Mouse (Mus musculus) embryo, embryonic 11 days (tissue): ENCODE measurements around the gene Slc39a11.

Experiments
- DNase-seq: peaks from one replicate; pipeline ENCODE4 v3.0.0-alpha.2; 2015

Gene Slc39a11

GRCm38 (mm10) chr11:113538406-113538917 lies 111.4 kb downstream of the Slc39a11 start:
- DNase-seq, result no peak

GRCm38 (mm10) chr11:113537715-113538114 lies 112.2 kb downstream of the Slc39a11 start:
- DNase-seq, result no peak

- DNase-seq, result no peak
These were observed 112.7 kb downstream of the Slc39a11 start for GRCm38 (mm10) chr11:113537199-113537586.

- DNase-seq, result no peak
These were observed 113.3 kb downstream of the Slc39a11 start for GRCm38 (mm10) chr11:113536308-113537198.

GRCm38 (mm10) chr11:113534341-113534740 lies 115.5 kb downstream of the Slc39a11 start:
- no peak for DNase-seq

GRCm38 (mm10) chr11:113533931-113534330 lies 115.9 kb downstream of the Slc39a11 start:
- DNase-seq, result no peak

- DNase-seq, result no peak
These were observed 121.5 kb downstream of the Slc39a11 start for GRCm38 (mm10) chr11:113528391-113528790.

GRCm38 (mm10) chr11:113525731-113526130 lies 124.1 kb downstream of the Slc39a11 start:
- no peak for DNase-seq

GRCm38 (mm10) chr11:113522726-113523125 lies 127.2 kb downstream of the Slc39a11 start:
- no peak for DNase-seq

- no peak for DNase-seq
These were observed 128.2 kb downstream of the Slc39a11 start for GRCm38 (mm10) chr11:113521469-113522190.

- no peak for DNase-seq
These were observed 128.9 kb downstream of the Slc39a11 start for GRCm38 (mm10) chr11:113520851-113521461.

GRCm38 (mm10) chr11:113520373-113520772 lies 129.5 kb downstream of the Slc39a11 start:
- no peak for DNase-seq

GRCm38 (mm10) chr11:113519973-113520372 lies 129.9 kb downstream of the Slc39a11 start:
- DNase-seq, result no peak

- no peak for DNase-seq
These were observed 131.7 kb downstream of the Slc39a11 start for GRCm38 (mm10) chr11:113518176-113518575.

- no peak for DNase-seq
These were observed 133.7 kb downstream of the Slc39a11 start for GRCm38 (mm10) chr11:113516156-113516555.

GRCm38 (mm10) chr11:113512976-113513375 lies 136.9 kb downstream of the Slc39a11 start:
- no peak for DNase-seq

- DNase-seq, result no peak
These were observed 137.7 kb downstream of the Slc39a11 start for GRCm38 (mm10) chr11:113512150-113512549.

- DNase-seq, result no peak
These were observed 138.8 kb downstream of the Slc39a11 start for GRCm38 (mm10) chr11:113510969-113511625.

GRCm38 (mm10) chr11:113510249-113510648 lies 139.6 kb downstream of the Slc39a11 start:
- no peak for DNase-seq

- no peak for DNase-seq
These were observed 142.0 kb downstream of the Slc39a11 start for GRCm38 (mm10) chr11:113507716-113508480.

GRCm38 (mm10) chr11:113505551-113506160 lies 144.2 kb downstream of the Slc39a11 start:
- no peak for DNase-seq
